Mouse (Mus musculus) liver, embryonic 13.5 days (tissue): ENCODE measurements at regions not wholly inside any gene's neighbourhood (a gene's known extent, or its start where the extent isn't known, plus 50 kb on each side); places are given as distances from the start of the nearest gene placed in this dataset.

Experiments
- ATAC-seq: fragments of 200-750 bp; cut with Nextera tagmentation; 2 replicates; pipeline ENCODE4 v1.8.0; 2017; ENCODE audit warnings: low read depth, mild to moderate bottlenecking, moderate number of reproducible peaks, moderate library complexity
- DNase-seq: peaks from one replicate; pipeline ENCODE4 v3.0.0; 2022
- H3K27ac ChIP-seq: fragments of 300-500 bp; sonication (generic); 2 replicates; pipeline ENCODE4 v1.5.1; 2015; ENCODE audit warnings: moderate library complexity, mild to moderate bottlenecking, inconsistent platforms
- H3K27me3 ChIP-seq: fragments of 300-500 bp; sonication (generic); 2 replicates; pipeline ENCODE4 v1.6.1; 2015; ENCODE audit warnings: mild to moderate bottlenecking, inconsistent platforms
- H3K36me3 ChIP-seq: fragments of 300-500 bp; sonication (generic); 2 replicates; pipeline ENCODE4 v1.6.1; 2015; ENCODE audit warnings: mild to moderate bottlenecking, inconsistent platforms
- H3K4me1 ChIP-seq: fragments of 300-500 bp; sonication (generic); replicated peaks from 2 replicates; pipeline ENCODE4 v1.6.1; 2015; ENCODE audit warnings: inconsistent platforms
- H3K4me2 ChIP-seq: fragments of 300-500 bp; sonication (generic); 2 replicates; pipeline ENCODE4 v1.6.1; 2015; ENCODE audit warnings: inconsistent platforms, mild to moderate bottlenecking, moderate library complexity
- H3K4me3 ChIP-seq: fragments of 300-500 bp; sonication (generic); replicated peaks from 2 replicates; pipeline ENCODE4 v1.5.1; 2015; ENCODE audit warnings: mild to moderate bottlenecking, inconsistent platforms
- H3K9ac ChIP-seq: fragments of 300-500 bp; sonication (generic); 2 replicates; pipeline ENCODE4 v1.6.1; 2015; ENCODE audit warnings: mild to moderate bottlenecking, inconsistent platforms
- H3K9me3 ChIP-seq: fragments of 300-500 bp; sonication (generic); replicated peaks from 2 replicates; pipeline ENCODE4 v1.6.1; 2016; ENCODE audit warnings: inconsistent platforms
- WGBS: fragments of 180-500 bp; shearing (Covaris S2); methylation state at CpG from one replicate; pipeline ENCODE4 v1.1.7; 2015; ENCODE audit not compliant: insufficient replicate concordance; 5-methylcytosine and 5-hydroxymethylcytosine counted together

DNA sequence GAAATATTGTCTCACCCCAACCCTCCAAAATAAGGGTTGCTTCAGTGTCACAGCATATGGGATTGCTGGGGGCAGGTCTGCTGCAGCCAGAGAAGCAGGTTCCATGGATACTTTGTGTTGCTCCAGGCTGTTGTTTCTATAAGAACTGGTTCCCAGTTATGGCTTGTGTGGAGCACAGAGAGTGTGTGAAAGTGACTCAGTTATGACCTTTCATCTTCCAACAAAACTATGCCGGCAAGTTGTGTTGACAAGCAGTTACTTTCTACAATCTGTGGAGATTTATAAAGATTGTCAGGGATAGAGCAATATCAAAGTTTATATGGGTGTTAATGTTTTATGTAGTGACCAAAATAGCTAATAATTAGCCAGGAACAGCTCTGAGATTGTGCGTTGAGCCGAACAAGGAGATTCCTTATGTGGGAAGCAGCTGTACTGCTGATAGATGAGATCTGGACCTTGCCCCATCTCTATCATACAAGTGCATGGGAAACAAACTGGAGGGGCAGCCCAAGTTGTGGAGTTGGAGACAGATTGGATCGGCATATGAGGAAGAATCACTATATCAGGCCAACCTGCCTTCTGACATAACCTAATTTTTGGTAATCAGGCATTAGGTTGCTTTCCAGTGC lies 305.1 kb downstream of the Zfp619 start:
- no peak for DNase-seq

DNA sequence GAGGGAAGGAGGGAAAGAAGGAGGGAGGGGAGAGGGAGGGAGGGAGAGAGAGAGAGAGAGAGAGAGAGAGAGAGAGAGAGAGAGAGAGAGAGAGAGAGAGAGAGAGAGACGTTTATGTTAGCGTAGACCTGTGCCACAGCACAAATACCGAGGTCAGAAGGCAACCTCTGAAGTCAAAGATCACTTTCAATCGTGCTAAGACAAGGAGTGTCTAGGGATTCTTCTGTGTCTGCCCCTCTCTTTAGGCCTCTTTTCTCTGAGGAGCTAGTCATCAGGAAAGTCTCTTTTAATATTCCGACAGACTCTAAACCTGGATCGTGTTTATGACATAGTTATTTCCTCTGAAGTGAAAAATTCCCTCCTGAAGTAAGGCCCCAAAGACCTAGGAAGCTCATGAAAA lies 310.8 kb downstream of the Zfp619 start:
- Histone ChIP-seq H3K9me3 (no peaks in the 10 kb centered on the region), H3K36me3 (no peaks in the 10 kb centered on the region), H3K27ac (no peak overlapping the region), H3K4me2 (no peak overlapping the region), H3K9ac (no peak overlapping the region), H3K4me3 (no peak overlapping the region), H3K4me1 (no peaks in the 10 kb centered on the region), H3K27me3 (no peaks in the 10 kb centered on the region)
- WGBS: 68% methylated on average over 6 of the region's 6 CpGs
- DNase-seq (no peak), ATAC-seq (no peak)

More for the DNA sequence above, 305.1 kb downstream of the Zfp619 start:
- Histone ChIP-seq H3K4me3 (no peak overlapping the region), H3K4me1 (no peaks in the 10 kb centered on the region), H3K27me3 (no peaks in the 10 kb centered on the region), H3K9me3 (no peaks in the 10 kb centered on the region), H3K4me2 (no peak overlapping the region), H3K27ac (no peak overlapping the region), H3K36me3 (no peaks in the 10 kb centered on the region), H3K9ac (no peak overlapping the region)
- no peak for ATAC-seq
- 72% methylated on average over 4 of the region's 4 CpGs for WGBS

DNA sequence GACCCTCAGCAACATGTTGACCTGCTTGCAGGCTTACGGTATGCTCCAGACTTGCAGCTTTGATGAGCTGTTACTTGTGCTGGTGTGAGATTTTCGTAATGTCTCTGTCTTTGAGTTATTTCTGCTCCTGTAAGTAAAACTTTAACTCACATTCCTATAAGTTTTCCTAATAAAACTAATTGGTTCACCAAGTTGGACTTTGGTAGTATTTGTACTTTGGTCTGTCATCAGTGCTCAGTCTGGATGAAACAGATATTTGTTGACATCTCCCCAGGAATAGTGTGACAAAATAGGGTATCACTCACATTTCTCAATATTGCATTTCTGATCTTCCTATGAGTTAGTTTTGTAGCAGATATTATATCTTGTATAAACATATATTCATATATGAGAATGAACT lies 313.3 kb downstream of the Zfp619 start:
- H3K4me3 ChIP-seq: no peak overlapping the region
- no peak for ATAC-seq
- no peak overlapping the region for H3K9ac ChIP-seq
- H3K27me3 ChIP-seq: no peaks in the 10 kb centered on the region
- H3K27ac ChIP-seq: no peak overlapping the region
- 51% methylated on average over 2 of the region's 2 CpGs for WGBS
- no peak overlapping the region for H3K4me2 ChIP-seq
- H3K36me3 ChIP-seq: no peaks in the 10 kb centered on the region
- DNase-seq: no peak
- H3K9me3 ChIP-seq: no peaks in the 10 kb centered on the region
- no peaks in the 10 kb centered on the region for H3K4me1 ChIP-seq

DNA sequence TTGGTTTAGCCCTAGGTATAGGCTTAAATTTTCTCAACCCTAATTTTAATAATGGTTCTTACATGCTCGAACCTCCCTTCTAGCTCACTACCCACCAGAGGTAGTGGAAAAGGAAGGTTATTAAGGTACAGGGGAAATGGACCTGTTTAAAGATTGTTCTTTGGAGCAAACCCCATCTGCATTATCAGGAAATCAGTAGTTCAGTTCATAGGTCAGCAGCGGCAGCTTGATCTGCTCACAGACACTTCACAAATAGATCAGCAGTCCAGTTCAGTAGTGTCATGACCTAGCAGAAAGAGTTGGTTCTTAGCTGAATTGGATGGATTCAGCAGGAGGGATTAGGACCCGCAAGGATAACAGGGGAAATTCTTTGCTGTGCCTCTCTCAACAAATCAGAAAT lies 324.4 kb downstream of the Zfp619 start:
- Histone ChIP-seq H3K36me3 (no peaks in the 10 kb centered on the region), H3K27me3 (no peaks in the 10 kb centered on the region), H3K9me3 (no peaks in the 10 kb centered on the region), H3K9ac (no peak overlapping the region), H3K27ac (no peak overlapping the region), H3K4me1 (no peaks in the 10 kb centered on the region), H3K4me3 (no peak overlapping the region), H3K4me2 (no peak overlapping the region)
- ATAC-seq: no peak
- 52% methylated on average over 3 of the region's 3 CpGs for WGBS
- no peak for DNase-seq

DNA sequence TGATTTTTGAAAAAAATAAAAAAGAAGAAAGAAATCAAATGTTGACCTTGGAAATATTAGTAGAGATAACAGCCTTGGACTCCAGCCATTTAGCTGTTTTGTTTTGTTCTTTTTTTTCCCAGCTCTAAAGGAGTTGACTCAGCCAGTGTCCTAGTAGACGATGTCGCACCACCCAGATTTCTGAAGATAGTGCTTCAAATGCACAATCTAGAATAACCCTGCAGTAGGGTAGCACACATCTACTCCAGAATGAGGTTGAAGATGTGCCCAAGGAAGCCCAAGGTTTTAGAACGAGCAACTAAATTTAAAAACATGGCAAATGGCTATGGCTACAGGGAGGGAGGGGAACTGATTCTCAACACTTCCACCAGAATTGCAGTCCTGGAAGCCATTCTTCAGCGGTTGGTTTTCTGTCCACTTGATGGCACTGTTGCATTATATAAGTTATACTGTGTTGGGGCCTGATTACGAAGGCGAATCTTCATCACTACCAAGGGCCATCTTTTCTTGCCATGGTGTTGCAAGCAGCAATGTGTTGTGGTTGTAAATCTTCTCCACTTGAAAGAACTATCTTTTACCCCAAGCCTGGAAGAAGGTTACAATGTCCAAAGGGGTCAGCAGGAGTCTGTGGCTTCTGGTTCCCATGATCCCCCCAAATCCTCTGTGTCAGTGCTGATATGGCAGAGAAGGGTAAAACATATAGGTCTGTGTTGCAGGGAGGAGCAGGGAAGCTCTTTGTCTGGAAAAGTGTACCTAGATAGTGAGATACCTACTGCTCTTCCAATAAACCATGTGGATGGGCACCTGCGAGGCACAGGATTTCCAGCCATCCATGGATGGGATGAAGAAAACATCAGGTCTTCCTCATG lies 330.6 kb downstream of the Zfp619 start:
- Histone ChIP-seq H3K27me3 (no peaks in the 10 kb centered on the region), H3K36me3 (no peaks in the 10 kb centered on the region), H3K9me3 (no peaks in the 10 kb centered on the region), H3K4me1 (no peaks in the 10 kb centered on the region), H3K4me2 (no peak overlapping the region), H3K27ac (no peak overlapping the region), H3K9ac (no peak overlapping the region), H3K4me3 (no peak overlapping the region)
- ATAC-seq: no peak
- 37% methylated on average over 7 of the region's 7 CpGs for WGBS
- no peak for DNase-seq

DNA sequence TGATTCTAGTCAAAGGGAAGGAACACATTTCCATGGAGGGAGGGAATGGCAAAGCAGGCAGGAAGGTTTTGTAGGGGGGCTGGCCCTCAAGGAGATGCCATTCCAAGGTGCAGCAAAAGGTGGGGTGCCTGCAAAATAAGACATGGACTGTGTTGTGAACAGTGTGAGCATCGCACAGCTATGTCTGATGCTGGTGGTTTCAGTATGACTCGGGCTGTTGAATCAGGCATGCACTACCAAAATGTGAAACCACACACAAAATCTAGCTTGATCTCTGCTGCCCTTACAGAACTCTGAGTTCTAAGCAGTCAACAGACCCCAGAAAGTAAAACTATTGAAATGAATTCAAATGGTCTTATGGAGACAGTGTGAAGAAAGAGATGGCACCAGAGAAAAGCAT lies 339.7 kb downstream of the Zfp619 start:
- H3K36me3 ChIP-seq: no peaks in the 10 kb centered on the region
- H3K9me3 ChIP-seq: no peaks in the 10 kb centered on the region
- DNase-seq: no peak
- H3K4me3 ChIP-seq: no peak overlapping the region
- no peaks in the 10 kb centered on the region for H3K27me3 ChIP-seq
- no peak overlapping the region for H3K27ac ChIP-seq
- ATAC-seq: no peak
- no peak overlapping the region for H3K9ac ChIP-seq
- whole genome bisulfite sequencing: 62% methylated on average over 2 of the region's 2 CpGs
- no peaks in the 10 kb centered on the region for H3K4me1 ChIP-seq
- no peak overlapping the region for H3K4me2 ChIP-seq

DNA sequence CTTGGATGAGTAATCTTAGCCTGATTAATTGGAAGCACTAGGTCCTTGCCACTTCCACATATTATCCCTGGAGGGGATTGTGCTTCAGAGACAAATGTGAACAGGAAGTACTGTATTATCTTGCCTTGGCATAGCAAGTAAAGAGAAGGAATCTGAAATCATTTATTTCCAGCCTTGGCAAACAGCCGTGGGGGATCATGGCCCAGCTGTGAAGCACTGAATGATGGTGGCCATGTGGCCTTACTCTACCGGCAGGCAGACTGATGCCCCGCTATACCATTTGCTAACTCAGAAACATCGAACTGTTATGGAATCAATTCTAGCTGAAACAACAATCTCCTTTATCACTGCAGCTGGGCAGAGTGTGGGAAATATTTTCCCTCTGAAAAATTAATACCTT lies 345.3 kb downstream of the Zfp619 start:
- no peak overlapping the region for H3K9ac ChIP-seq
- ATAC-seq (no peak), DNase-seq (no peak)
- H3K36me3 ChIP-seq: no peaks in the 10 kb centered on the region
- no peaks in the 10 kb centered on the region for H3K4me1 ChIP-seq
- WGBS: 61% methylated on average over 4 of the region's 4 CpGs
- no peak overlapping the region for H3K4me3 ChIP-seq
- H3K9me3 ChIP-seq: no peaks in the 10 kb centered on the region
- no peak overlapping the region for H3K4me2 ChIP-seq
- H3K27ac ChIP-seq: no peak overlapping the region
- H3K27me3 ChIP-seq: no peaks in the 10 kb centered on the region

DNA sequence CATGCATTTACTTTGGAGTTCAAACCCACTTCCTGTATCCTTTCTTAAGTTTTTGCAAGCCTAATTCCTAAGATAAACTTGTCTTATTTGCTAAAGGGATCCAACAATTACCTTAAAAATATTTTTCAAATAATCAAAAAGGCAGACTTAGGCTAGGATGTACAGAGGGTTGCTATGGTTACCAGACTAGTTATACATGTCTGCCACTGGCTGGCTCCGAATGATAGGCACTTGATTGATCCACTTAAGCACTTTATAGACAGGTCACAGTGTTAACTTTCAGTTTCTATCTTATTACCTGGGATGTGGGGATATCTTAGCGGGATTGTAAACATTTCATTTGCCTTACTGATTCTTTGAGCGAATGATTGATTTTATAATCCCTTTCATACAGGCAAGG lies 346.6 kb downstream of the Zfp619 start:
- WGBS: 69% methylated on average over 3 of the region's 3 CpGs

DNA sequence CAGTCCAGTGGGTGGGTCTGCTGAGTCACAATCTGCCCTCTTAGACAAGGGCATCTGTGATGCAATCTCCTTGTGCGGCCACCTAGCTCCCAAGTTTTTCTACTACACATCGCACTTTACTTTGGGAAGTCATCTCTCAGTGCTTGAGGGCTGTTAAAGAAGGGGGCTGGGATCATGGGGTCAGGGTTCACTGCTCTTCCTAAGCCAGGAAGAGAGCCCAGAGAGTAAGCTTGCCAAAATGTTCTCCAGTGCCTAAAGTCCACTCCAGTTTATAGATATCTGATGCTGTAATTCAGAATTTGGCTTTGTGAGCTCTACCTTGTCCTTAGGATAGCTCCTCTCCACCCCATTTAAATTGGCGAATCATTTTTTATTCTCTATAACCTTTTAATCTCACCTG lies 347.2 kb downstream of the Zfp619 start:
- WGBS: 78% methylated on average over 3 of the region's 3 CpGs
- no peaks in the 10 kb centered on the region for H3K4me1 ChIP-seq
- H3K4me2 ChIP-seq: no peak overlapping the region
- no peaks in the 10 kb centered on the region for H3K27me3 ChIP-seq
- no peaks in the 10 kb centered on the region for H3K36me3 ChIP-seq
- no peaks in the 10 kb centered on the region for H3K9me3 ChIP-seq
- H3K4me3 ChIP-seq: no peak overlapping the region
- H3K9ac ChIP-seq: no peak overlapping the region
- no peak for DNase-seq
- no peak overlapping the region for H3K27ac ChIP-seq
- no peak for ATAC-seq

More for the DNA sequence above, 346.6 kb downstream of the Zfp619 start:
- no peak overlapping the region for H3K4me3 ChIP-seq
- no peak overlapping the region for H3K27ac ChIP-seq
- H3K4me1 ChIP-seq: no peaks in the 10 kb centered on the region
- no peaks in the 10 kb centered on the region for H3K27me3 ChIP-seq
- no peaks in the 10 kb centered on the region for H3K9me3 ChIP-seq
- H3K36me3 ChIP-seq: no peaks in the 10 kb centered on the region
- DNase-seq: no peak
- no peak overlapping the region for H3K4me2 ChIP-seq
- ATAC-seq: no peak
- no peak overlapping the region for H3K9ac ChIP-seq

DNA sequence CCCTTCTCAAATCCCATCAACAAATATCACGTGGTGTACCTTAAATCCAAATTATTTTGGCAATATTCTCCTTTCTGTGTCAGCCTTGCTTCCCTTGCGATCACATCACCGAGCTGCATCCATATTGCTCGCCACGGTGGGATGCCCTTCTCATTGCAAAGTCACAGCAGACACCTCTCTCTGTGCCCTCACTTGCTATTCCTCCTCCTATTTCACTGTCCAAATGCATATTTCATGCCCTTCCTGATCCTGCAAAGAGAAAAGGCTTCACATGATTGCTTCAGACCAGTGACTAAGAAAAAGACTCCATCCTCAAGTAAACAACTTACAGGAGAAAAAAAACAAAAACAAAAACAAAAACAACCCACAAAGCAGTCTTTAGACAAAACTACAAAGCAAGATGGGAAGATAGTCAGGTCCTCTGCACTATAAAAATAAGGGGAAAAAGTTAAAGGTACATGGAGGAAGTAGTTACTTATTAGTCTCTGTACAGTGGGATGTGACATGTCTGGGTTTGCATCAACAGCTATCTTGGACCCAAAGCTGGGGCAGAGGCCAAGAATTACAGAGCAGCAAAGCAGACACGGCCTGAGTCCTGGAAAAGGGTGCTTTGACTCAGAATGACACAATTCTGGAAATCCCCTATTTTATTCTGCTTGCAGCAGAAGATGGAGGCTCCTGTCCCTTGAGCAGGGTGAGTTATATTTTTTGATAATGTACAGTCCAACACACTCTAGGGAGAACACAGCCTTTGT lies 349.3 kb downstream of the Zfp619 start:
- WGBS: 59% methylated on average over 6 of the region's 6 CpGs
- no peaks in the 10 kb centered on the region for H3K4me1 ChIP-seq
- H3K9ac ChIP-seq: no peak overlapping the region
- no peaks in the 10 kb centered on the region for H3K9me3 ChIP-seq
- H3K27me3 ChIP-seq: no peaks in the 10 kb centered on the region
- no peak overlapping the region for H3K4me2 ChIP-seq
- ATAC-seq (no peak), DNase-seq (no peak)
- H3K27ac ChIP-seq: no peak overlapping the region
- no peaks in the 10 kb centered on the region for H3K36me3 ChIP-seq
- H3K4me3 ChIP-seq: no peak overlapping the region

DNA sequence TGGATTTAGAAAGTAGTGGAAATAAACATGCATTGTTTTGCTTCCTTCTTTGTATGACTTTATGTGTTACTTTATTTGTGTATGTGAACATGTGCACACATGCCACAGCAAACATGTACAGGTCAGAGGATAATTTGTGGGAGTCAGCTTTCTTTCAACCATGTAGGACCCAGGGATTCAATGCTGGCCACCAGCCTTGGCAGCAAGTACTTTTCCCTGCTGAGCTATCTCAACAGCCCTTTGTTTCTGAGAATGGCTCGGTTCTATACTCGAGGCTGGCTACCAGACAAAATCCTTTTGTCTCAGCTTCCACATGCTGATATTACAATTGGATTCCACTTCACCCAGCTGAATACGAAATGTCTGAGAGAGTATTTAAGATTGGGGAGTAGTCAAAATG lies 349.9 kb downstream of the Zfp619 start:
- H3K36me3 ChIP-seq: no peaks in the 10 kb centered on the region
- WGBS: 49% methylated on average over 3 of the region's 3 CpGs
- H3K4me1 ChIP-seq: no peaks in the 10 kb centered on the region
- H3K27ac ChIP-seq: no peak overlapping the region
- H3K27me3 ChIP-seq: no peaks in the 10 kb centered on the region
- H3K9ac ChIP-seq: no peak overlapping the region
- H3K4me3 ChIP-seq: no peak overlapping the region
- H3K9me3 ChIP-seq: no peaks in the 10 kb centered on the region
- no peak for DNase-seq
- no peak overlapping the region for H3K4me2 ChIP-seq
- no peak for ATAC-seq
